Mouse (Mus musculus): ENCODE data around the gene A430078G23Rik. TPM values are rescaled to one million over a fixed set of nuclear protein-coding genes. Genes with fewer than 3 reads are reported as not detected.

Gene A430078G23Rik
- 0.57 TPM for polyA plus RNA-seq (2014; fragmentation: Illumina TruSeq; extraction: RNeasy Lipid Tissue Mini Kit (QIAGEN cat#74804); ENCODE audit: low read depth, low replicate concordance)

DNA sequence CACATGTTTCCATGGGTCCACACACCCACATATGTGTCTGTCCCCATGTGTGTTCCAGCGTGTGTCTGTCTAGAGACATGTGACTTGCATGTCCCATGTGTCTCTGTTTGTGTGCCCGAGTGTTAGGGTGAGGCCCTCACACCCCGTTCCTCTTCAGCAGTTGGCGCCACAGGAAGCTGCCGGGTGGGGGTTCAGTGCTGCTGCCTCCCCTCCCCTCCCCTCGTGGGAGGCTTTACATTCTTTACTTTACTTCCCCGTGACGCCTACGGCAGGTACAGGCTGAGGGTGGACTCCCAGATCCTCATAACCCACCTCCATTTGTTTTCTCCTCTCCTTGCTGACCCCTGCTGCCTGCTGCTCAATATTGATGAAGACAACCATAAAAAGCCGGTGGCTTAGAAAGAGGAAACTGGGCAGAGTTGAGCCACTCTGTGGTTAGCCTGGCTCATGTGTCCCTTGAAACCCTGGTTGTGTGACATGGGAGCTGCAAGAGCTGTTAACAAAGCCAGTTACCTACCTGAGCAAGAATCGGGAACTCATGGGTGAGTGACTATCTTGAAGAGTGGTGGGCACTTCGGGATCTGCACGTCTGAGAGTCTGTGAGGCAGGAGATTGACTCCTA is at the start of gene A430078G23Rik:
A430078G23Rik (plus strand) TSS at position 227 of the 622 bp plus-strand sequence.

DNA sequence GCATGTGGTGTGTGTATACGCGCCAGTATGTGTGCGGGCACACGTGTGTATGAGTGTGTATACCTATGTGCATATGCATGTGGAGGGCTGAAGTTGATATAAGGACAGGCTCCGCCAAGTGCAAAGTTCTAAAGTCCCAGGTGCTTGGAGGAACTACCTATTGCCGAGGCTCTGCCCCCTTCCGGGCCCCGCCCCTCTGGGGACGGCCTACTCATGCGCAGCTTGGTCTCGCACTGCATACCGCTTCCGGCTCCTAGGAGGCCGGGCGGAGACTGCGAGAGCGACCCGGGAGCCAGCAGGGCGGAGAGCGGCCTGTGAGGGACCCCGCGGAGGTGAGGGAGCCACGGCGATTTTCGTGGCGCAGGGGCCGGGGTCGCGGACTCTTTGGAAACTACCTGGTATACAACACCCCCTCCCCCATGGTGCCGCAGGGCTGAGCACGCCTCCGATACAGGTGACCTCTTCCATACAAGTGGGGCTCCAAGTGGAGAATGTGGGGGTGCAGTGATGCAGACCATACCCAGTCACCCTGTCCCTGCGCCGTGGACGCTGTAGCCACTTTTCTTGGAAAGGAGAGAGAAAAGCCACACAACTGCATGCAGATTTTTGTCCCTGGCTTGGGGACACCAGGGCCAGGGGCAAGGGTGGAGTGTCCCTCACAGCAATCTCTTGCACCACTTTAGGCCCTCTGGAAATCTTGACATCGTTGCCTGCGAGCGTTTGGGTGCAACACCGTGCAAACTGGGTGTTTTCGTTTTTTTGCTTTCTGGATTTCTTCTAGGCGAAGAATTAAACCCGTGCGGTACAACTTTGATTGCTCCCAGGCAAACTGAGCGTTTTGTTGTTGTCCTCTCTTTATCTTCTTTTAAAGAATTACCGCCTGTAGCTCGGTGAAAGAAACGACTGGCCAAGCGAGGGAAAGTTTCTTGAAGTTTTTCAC is 39.8 kb downstream of the A430078G23Rik start, which contains the start of gene Arhgef18:
Arhgef18 (plus strand) TSS at position 236 of the 940 bp plus-strand sequence.

Other genes with a start within 250 kb of the A430078G23Rik start
- 30.4 TPM for gene Insr, start 73.8 kb upstream of the A430078G23Rik start, polyA plus RNA-seq (2014; fragmentation: Illumina TruSeq; extraction: RNeasy Lipid Tissue Mini Kit (QIAGEN cat#74804); ENCODE audit: low read depth, low replicate concordance)
- gene Arhgef18, start 39.6 kb downstream of the A430078G23Rik start, polyA plus RNA-seq (2014; fragmentation: Illumina TruSeq; extraction: RNeasy Lipid Tissue Mini Kit (QIAGEN cat#74804); ENCODE audit: low read depth, low replicate concordance), result 20.4 TPM
- 29.0 TPM for gene Pex11g, start 114.3 kb downstream of the A430078G23Rik start, polyA plus RNA-seq (2014; fragmentation: Illumina TruSeq; extraction: RNeasy Lipid Tissue Mini Kit (QIAGEN cat#74804); ENCODE audit: low read depth, low replicate concordance)
- 0.73 TPM for gene Tex45, start 117.4 kb downstream of the A430078G23Rik start, polyA plus RNA-seq (2014; fragmentation: Illumina TruSeq; extraction: RNeasy Lipid Tissue Mini Kit (QIAGEN cat#74804); ENCODE audit: low read depth, low replicate concordance)
- 21.0 TPM for gene Zfp358, start 139.7 kb downstream of the A430078G23Rik start, polyA plus RNA-seq (2014; fragmentation: Illumina TruSeq; extraction: RNeasy Lipid Tissue Mini Kit (QIAGEN cat#74804); ENCODE audit: low read depth, low replicate concordance)
- 83.5 TPM for gene Mcoln1, start 147.0 kb downstream of the A430078G23Rik start, polyA plus RNA-seq (2014; fragmentation: Illumina TruSeq; extraction: RNeasy Lipid Tissue Mini Kit (QIAGEN cat#74804); ENCODE audit: low read depth, low replicate concordance)
- gene Pnpla6, start 162.0 kb downstream of the A430078G23Rik start, polyA plus RNA-seq (2014; fragmentation: Illumina TruSeq; extraction: RNeasy Lipid Tissue Mini Kit (QIAGEN cat#74804); ENCODE audit: low read depth, low replicate concordance), result 49.1 TPM
- gene C330021F23Rik, start 214.6 kb downstream of the A430078G23Rik start, polyA plus RNA-seq (2014; fragmentation: Illumina TruSeq; extraction: RNeasy Lipid Tissue Mini Kit (QIAGEN cat#74804); ENCODE audit: low read depth, low replicate concordance), result 6.5 TPM
- gene Camsap3, start 233.9 kb downstream of the A430078G23Rik start, polyA plus RNA-seq (2014; fragmentation: Illumina TruSeq; extraction: RNeasy Lipid Tissue Mini Kit (QIAGEN cat#74804); ENCODE audit: low read depth, low replicate concordance), result 36.3 TPM